Mouse (Mus musculus) heart, adult 2 months (tissue): ENCODE results near the gene Itga1.

Source experiments
- CTCF ChIP-seq: fragments of 200-600 bp; IDR thresholded peaks from 2 replicates; pipeline ENCODE4 v1.8.1; 2022; ENCODE audit warnings: antibody characterized with exemption, mild to moderate bottlenecking, moderate library complexity
- EP300 ChIP-seq: fragments of 200-500 bp; IDR thresholded peaks from 2 replicates; pipeline ENCODE4 v1.6.1; 2011; ENCODE audit warnings: low read depth, low read length, control low read depth; ENCODE audit not compliant: insufficient read depth
- POLR2A ChIP-seq: fragments of 200-500 bp; IDR thresholded peaks from 2 replicates; pipeline ENCODE4 v1.6.1; 2011; ENCODE audit warnings: mild to moderate bottlenecking, low read depth, low read length, control low read depth; ENCODE audit not compliant: insufficient read depth

- TF ChIP-seq POLR2A (no peak), EP300 (no peak), CTCF (no peak)
These were observed 24.8 kb upstream of the Itga1 start for GRCm38 (mm10) chr13:115126534-115126933.
